Mouse (Mus musculus) embryo, embryonic 10.5 days (tissue): ENCODE results near the gene Syt16.

ENCODE experiments used
- DNase-seq: peaks from one replicate; pipeline ENCODE4 v3.0.0-alpha.2; 2015; ENCODE audit warnings: low spot score

The Syt16 gene

GRCm38 (mm10) chr12:74216103-74216728 lies 218.8 kb downstream of the Syt16 start:
- DNase-seq, result no peak

- DNase-seq, result no peak
These were observed 222.4 kb downstream of the Syt16 start for GRCm38 (mm10) chr12:74219909-74220308.

- no peak for DNase-seq
These were observed 223.2 kb downstream of the Syt16 start for GRCm38 (mm10) chr12:74220651-74221050.

GRCm38 (mm10) chr12:74230808-74231207 lies 233.3 kb downstream of the Syt16 start:
- peak; percentile 4 for DNase-seq

GRCm38 (mm10) chr12:74232845-74233244 lies 235.4 kb downstream of the Syt16 start:
- no peak for DNase-seq

GRCm38 (mm10) chr12:74236191-74236590 lies 238.7 kb downstream of the Syt16 start:
- DNase-seq, result no peak

GRCm38 (mm10) chr12:74238056-74238455 lies 240.6 kb downstream of the Syt16 start:
- DNase-seq, result no peak

GRCm38 (mm10) chr12:74238806-74239205 lies 241.3 kb downstream of the Syt16 start:
- no peak for DNase-seq

- peak; percentile 4 for DNase-seq
These were observed 267.4 kb downstream of the Syt16 start for GRCm38 (mm10) chr12:74264846-74265245.

- DNase-seq, result no peak
These were observed 269.6 kb downstream of the Syt16 start for GRCm38 (mm10) chr12:74267049-74267448.

GRCm38 (mm10) chr12:74268644-74269285 lies 271.3 kb downstream of the Syt16 start:
- no peak for DNase-seq

- no peak for DNase-seq
These were observed 275.1 kb downstream of the Syt16 start for GRCm38 (mm10) chr12:74272545-74272944.

GRCm38 (mm10) chr12:74277265-74277664 lies 279.8 kb downstream of the Syt16 start:
- no peak for DNase-seq

- no peak for DNase-seq
These were observed 283.9 kb downstream of the Syt16 start for GRCm38 (mm10) chr12:74281403-74281802.

GRCm38 (mm10) chr12:74282846-74283245 lies 285.4 kb downstream of the Syt16 start:
- no peak for DNase-seq

GRCm38 (mm10) chr12:74284020-74284684 lies 286.7 kb downstream of the Syt16 start:
- peak; percentile 98 for DNase-seq

- peak; percentile 26 for DNase-seq
These were observed 287.2 kb downstream of the Syt16 start for GRCm38 (mm10) chr12:74284685-74285054.

GRCm38 (mm10) chr12:74290983-74291382 lies 293.5 kb downstream of the Syt16 start:
- no peak for DNase-seq

- DNase-seq, result peak; percentile 82
These were observed 296.2 kb downstream of the Syt16 start for GRCm38 (mm10) chr12:74293624-74294023.

GRCm38 (mm10) chr12:74296374-74296773 lies 298.9 kb downstream of the Syt16 start:
- DNase-seq, result no peak

GRCm38 (mm10) chr12:74301559-74301958 lies 304.1 kb downstream of the Syt16 start:
- DNase-seq, result no peak

GRCm38 (mm10) chr12:74303418-74304294 lies 306.2 kb downstream of the Syt16 start:
- DNase-seq, result no peak
